Mouse (Mus musculus) cerebellum, adult (tissue): ENCODE data around the gene Trappc1.
"Not testable (repeated sequence)": the region's sequence is repeated elsewhere in the genome, so short reads cannot be mapped to it uniquely, and the experiment has no call there.

Experiments
- ATAC-seq: cut with Nextera tagmentation; 2 replicates; pipeline ENCODE4 v1.9.2; 2017; ENCODE audit warnings: mild to moderate bottlenecking, moderate library complexity, mixed read lengths; ENCODE audit not compliant: insufficient number of reproducible peaks, low FRiP score, low TSS enrichment

Trappc1 gene

GRCm38 (mm10) chr11:69323667-69324111 lies at the start of gene Trappc1, which contains the start of gene Cntrob:
Gene Trappc1 (plus strand): TSS chr11:69323980.
Gene Cntrob (minus strand): TSS chr11:69323775.
- peak; percentile 95 for ATAC-seq

- no peak for ATAC-seq
These were observed 48.1 kb upstream of the Trappc1 start for GRCm38 (mm10) chr11:69275650-69276049.

- ATAC-seq = no peak
These were observed 47.7 kb upstream of the Trappc1 start for GRCm38 (mm10) chr11:69276081-69276480.

GRCm38 (mm10) chr11:69277267-69277666 lies 46.5 kb upstream of the Trappc1 start:
- no peak for ATAC-seq

GRCm38 (mm10) chr11:69291111-69291510 lies 32.7 kb upstream of the Trappc1 start:
- ATAC-seq = no peak

- ATAC-seq = no peak
These were observed 28.5 kb upstream of the Trappc1 start for GRCm38 (mm10) chr11:69295286-69295685.

GRCm38 (mm10) chr11:69297799-69298198 lies 26.0 kb upstream of the Trappc1 start:
- ATAC-seq = no peak

GRCm38 (mm10) chr11:69298231-69298630 lies 25.5 kb upstream of the Trappc1 start:
- ATAC-seq = no peak

- no peak for ATAC-seq
These were observed 21.0 kb upstream of the Trappc1 start for GRCm38 (mm10) chr11:69302817-69303216.

GRCm38 (mm10) chr11:69305291-69305690 lies 18.5 kb upstream of the Trappc1 start:
- no peak for ATAC-seq

GRCm38 (mm10) chr11:69306039-69306438 lies 17.7 kb upstream of the Trappc1 start:
- no peak for ATAC-seq

- ATAC-seq = no peak
These were observed 12.5 kb upstream of the Trappc1 start for GRCm38 (mm10) chr11:69311266-69311665.

GRCm38 (mm10) chr11:69316361-69316760 lies 7.4 kb upstream of the Trappc1 start:
- ATAC-seq = no peak

GRCm38 (mm10) chr11:69318000-69318399 lies 5.8 kb upstream of the Trappc1 start:
- ATAC-seq = not testable (repeated sequence)

GRCm38 (mm10) chr11:69321580-69321979 lies 2.2 kb upstream of the Trappc1 start:
- no peak for ATAC-seq

- no peak for ATAC-seq
These were observed 1.8 kb upstream of the Trappc1 start for GRCm38 (mm10) chr11:69322010-69322409.

GRCm38 (mm10) chr11:69322693-69323471 lies 898 bp upstream of the Trappc1 start:
- no peak for ATAC-seq

GRCm38 (mm10) chr11:69324749-69325148 lies 969 bp downstream of the Trappc1 start:
- no peak for ATAC-seq

- ATAC-seq = no peak
These were observed 2.0 kb downstream of the Trappc1 start, which contains the start of gene Kcnab3 for GRCm38 (mm10) chr11:69325628-69326407. Gene Kcnab3 (plus strand): TSS chr11:69326258.

GRCm38 (mm10) chr11:69326408-69327156 lies 2.8 kb downstream of the Trappc1 start:
- ATAC-seq = no peak

- no peak for ATAC-seq
These were observed 3.3 kb downstream of the Trappc1 start for GRCm38 (mm10) chr11:69327157-69327442.
